Mouse (Mus musculus): ENCODE data around the gene Dtnb.

DNA sequence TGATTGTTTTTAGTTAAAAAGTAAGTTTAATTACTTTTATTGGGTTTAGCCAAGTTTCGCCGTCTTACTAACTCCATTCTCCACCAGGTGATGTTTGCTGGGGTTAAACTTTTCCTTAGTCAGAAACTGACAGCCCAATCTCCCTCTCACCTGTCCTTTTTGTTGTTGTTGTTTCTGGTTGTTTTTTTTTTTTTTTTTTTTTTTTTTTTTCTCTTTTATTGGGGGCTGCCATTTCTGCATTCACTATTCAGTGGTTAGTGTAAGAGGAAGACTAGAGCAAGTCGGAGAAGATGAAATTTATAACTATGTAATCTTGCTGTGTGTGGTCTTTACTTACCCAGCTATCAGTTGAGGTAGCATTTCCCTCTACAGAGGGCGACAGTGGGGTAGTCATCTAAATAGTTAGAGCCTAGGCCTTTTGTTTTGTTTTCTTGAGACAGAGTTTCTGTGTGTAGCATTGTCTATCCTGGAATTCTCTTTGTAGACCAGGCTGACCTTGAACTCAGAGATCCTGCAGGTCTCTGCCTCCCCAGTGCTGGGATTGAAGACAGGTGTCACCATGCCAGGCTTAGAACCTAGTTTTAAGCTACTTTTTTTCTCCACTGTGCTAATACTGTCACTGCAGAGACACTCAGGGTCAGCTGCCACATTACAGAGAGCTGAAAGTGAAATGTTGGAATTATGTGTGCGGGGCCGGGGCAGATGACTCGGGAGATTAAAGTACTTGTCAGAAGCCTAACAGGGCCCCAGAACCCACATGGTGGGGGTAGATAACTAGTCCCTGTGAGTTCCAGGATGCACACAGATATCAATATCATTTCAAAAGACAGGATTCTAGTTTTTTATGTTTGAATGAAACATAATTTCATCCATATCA, 46.2 kb downstream of the Dtnb start:
- no peak for TF ChIP-seq GATA1 (IDR thresholded peaks at IDR 0.05; ENCODE audit: borderline replicate concordance, low read length)
- no peak for TF ChIP-seq FLI1 (IDR thresholded peaks at IDR 0.05; ENCODE audit: low read length)

Data from megakaryocyte, embryonic 14.5 days (primary cell).